Mouse (Mus musculus): ENCODE results near the gene Fkrp. TPM values are rescaled to one million over a fixed set of nuclear protein-coding genes. Genes with fewer than 3 reads are reported as not detected.

Fkrp gene
- polyA plus RNA-seq, 1 experiment from 2014 or later, result 25.6 TPM

DNA sequence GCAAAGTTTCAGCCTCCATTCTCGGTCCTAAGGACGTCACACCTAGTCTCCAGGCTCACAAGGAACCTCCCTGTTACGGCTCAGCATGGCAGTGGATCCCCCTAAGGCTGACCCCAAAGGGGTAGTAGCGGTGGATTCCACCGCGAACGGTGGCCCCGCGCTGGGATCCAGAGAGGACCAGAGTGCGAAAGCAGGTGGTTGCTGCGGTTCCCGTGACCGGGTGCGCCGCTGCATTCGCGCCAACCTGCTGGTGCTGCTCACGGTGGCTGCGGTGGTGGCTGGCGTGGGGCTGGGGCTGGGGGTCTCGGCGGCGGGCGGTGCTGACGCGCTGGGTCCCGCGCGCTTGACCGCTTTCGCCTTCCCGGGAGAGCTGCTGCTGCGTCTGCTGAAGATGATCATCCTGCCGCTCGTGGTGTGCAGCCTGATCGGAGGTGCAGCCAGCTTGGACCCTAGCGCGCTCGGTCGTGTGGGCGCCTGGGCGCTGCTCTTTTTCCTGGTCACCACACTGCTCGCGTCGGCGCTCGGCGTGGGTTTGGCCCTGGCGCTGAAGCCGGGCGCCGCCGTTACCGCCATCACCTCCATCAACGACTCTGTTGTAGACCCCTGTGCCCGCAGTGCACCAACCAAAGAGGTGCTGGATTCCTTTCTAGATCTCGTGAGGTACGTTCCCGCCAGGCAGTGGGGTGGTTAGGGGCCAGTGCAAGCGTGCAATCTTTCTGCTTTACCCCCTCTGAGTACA lies 34.5 kb downstream of the Fkrp start:
- Histone ChIP-seq H3K4me1 (ENCODE audit: control insufficient read depth, insufficient read depth, low read length) (peaks cover 17% of the 10 kb centered on the region), H3K36me3 (ENCODE audit: control insufficient read depth, insufficient read depth, low read length) (0 out of 2 replicates have a peak, but pooled peaks cover 2% of the 10 kb centered on the region), H3K4me3 (ENCODE audit: low read depth, low read length) (peak overlapping the region; percentile 71), H3K9me3 (replicated peaks; ENCODE audit: control insufficient read depth, low read length) (no peaks in the 10 kb centered on the region), H3K27ac (ENCODE audit: low read depth, low read length) (0 out of 2 replicates have a peak overlapping the region, but pooled peaks have one; percentile 16), H3K27me3 (ENCODE audit: control insufficient read depth, insufficient read depth, low read length) (no peaks in the 10 kb centered on the region), H3K4me2 (peak overlapping the region; percentile 99), H3K9ac (ENCODE audit: low read depth, low read length) (peak overlapping the region; percentile 76)
- ATAC-seq (replicated peaks; ENCODE audit: insufficient number of reproducible peaks, low FRiP score, low TSS enrichment), result no peak
- WGBS (ENCODE audit: insufficient replicate concordance), result under 1% methylated on average over 60 of the region's 60 CpGs

DNA sequence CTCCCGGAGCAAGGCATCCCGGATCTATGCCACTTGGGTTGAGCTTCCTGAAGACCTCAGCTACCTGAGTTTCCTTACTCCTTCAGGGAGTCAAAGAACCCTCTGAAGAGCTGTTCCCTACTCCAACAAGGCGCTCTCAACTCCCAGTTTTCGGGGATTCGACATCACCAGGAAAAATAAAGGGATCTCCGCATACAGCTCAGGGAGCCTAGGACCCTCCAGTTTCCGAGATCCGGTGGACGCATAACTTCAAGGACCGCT lies 35.0 kb downstream of the Fkrp start:
- Histone ChIP-seq H3K9ac (ENCODE audit: low read depth, low read length) (peak overlapping the region; percentile 76), H3K9me3 (replicated peaks; ENCODE audit: control insufficient read depth, low read length) (no peaks in the 10 kb centered on the region), H3K27me3 (ENCODE audit: control insufficient read depth, insufficient read depth, low read length) (no peaks in the 10 kb centered on the region), H3K27ac (ENCODE audit: low read depth, low read length) (0 out of 2 replicates have a peak overlapping the region, but pooled peaks have one; percentile 16), H3K4me1 (ENCODE audit: control insufficient read depth, insufficient read depth, low read length) (peaks cover 17% of the 10 kb centered on the region), H3K4me3 (ENCODE audit: low read depth, low read length) (peak overlapping the region; percentile 71), H3K4me2 (peak overlapping the region; percentile 99), H3K36me3 (ENCODE audit: control insufficient read depth, insufficient read depth, low read length) (no peaks in the 10 kb centered on the region)
- no peak for ATAC-seq (replicated peaks; ENCODE audit: insufficient number of reproducible peaks, low FRiP score, low TSS enrichment)
- under 1% methylated on average over 10 of the region's 10 CpGs for WGBS (ENCODE audit: insufficient replicate concordance)

DNA sequence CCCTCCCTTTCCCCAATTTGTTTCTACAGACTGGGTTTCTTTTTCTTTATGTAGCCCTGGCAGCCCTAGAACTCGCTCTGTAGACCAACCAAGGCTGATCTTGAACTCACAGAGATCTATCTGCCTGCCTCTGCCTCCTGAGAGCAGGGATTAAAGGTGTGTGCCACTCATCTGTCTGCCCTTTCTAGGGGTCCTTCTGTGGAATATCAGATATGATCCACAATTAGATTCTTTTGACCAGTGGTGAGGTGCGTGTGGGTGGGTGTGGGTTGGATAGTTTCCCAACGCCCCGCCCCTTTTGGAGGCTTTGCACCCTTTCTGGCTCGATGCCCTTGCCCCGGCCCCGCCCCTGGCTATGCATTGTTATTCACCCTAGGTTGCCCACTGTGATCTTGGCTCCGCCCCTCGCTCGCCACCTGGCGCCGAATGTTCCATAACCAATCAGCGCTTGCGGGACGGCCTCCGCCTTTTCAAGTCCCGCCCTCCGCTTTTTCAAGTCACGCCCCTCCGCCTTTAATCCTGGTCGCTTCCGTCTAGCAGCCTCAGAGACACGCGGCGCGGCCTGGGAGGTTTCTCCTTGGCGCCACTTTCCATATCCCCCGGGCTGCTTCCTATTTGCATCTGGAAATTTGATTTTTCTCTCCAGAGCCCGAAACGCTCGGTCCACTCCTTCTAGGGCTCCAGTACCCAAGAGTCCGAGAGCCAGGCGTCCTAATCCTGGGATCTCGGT lies 35.5 kb downstream of the Fkrp start, which contains the start of gene Slc1a5:
Gene Slc1a5 (plus strand): TSS at position 516 of the 730 bp plus-strand sequence.
- Histone ChIP-seq H3K36me3 (ENCODE audit: control insufficient read depth, insufficient read depth, low read length) (no peaks in the 10 kb centered on the region), H3K9ac (ENCODE audit: low read depth, low read length) (peak within 1 kb of the TSS; percentile 76), H3K27ac (ENCODE audit: low read depth, low read length) (0 out of 2 replicates have a peak within 1 kb of the TSS, but pooled peaks have one; percentile 16), H3K9me3 (replicated peaks; ENCODE audit: control insufficient read depth, low read length) (no peaks in the 10 kb centered on the region), H3K27me3 (ENCODE audit: control insufficient read depth, insufficient read depth, low read length) (no peaks in the 10 kb centered on the region), H3K4me3 (ENCODE audit: low read depth, low read length) (peak within 1 kb of the TSS; percentile 71), H3K4me1 (ENCODE audit: control insufficient read depth, insufficient read depth, low read length) (peaks cover 17% of the 10 kb centered on the region), H3K4me2 (peak within 1 kb of the TSS; percentile 99)
- WGBS (ENCODE audit: insufficient replicate concordance), result 3% methylated on average over 33 of the region's 34 CpGs
- peak; percentile 79 for ATAC-seq (replicated peaks; ENCODE audit: insufficient number of reproducible peaks, low FRiP score, low TSS enrichment)

DNA sequence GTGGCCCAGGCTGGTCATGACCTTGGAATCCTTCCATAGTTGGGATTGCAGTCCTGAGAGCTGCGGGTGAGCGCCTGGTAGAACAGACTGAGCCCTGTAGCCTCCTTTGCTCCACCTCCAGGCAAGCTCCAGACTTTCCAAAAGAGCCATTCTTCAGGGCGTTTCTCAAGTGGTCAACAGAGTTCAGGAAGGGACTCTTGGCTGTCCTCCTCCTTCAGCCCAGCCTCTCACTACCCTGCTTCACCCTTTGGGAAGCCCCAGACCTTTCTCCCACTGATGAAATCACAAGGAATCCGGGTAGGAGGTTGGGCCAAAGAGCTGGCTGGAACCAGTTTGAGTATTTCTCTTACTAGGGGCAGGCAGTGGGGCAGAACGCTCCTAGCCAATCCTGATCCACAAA lies 36.5 kb downstream of the Fkrp start:
- no peak overlapping the region for H3K27ac ChIP-seq (ENCODE audit: low read depth, low read length)
- H3K4me2 ChIP-seq, result no peak overlapping the region
- peaks cover 17% of the 10 kb centered on the region for H3K4me1 ChIP-seq (ENCODE audit: control insufficient read depth, insufficient read depth, low read length)
- no peak overlapping the region for H3K4me3 ChIP-seq (ENCODE audit: low read depth, low read length)
- no peaks in the 10 kb centered on the region for H3K27me3 ChIP-seq (ENCODE audit: control insufficient read depth, insufficient read depth, low read length)
- 54% methylated on average over 5 of the region's 5 CpGs for WGBS (ENCODE audit: insufficient replicate concordance)
- no peaks in the 10 kb centered on the region for H3K9me3 ChIP-seq (replicated peaks; ENCODE audit: control insufficient read depth, low read length)
- no peaks in the 10 kb centered on the region for H3K36me3 ChIP-seq (ENCODE audit: control insufficient read depth, insufficient read depth, low read length)
- no peak for ATAC-seq (replicated peaks; ENCODE audit: insufficient number of reproducible peaks, low FRiP score, low TSS enrichment)
- no peak overlapping the region for H3K9ac ChIP-seq (ENCODE audit: low read depth, low read length)

DNA sequence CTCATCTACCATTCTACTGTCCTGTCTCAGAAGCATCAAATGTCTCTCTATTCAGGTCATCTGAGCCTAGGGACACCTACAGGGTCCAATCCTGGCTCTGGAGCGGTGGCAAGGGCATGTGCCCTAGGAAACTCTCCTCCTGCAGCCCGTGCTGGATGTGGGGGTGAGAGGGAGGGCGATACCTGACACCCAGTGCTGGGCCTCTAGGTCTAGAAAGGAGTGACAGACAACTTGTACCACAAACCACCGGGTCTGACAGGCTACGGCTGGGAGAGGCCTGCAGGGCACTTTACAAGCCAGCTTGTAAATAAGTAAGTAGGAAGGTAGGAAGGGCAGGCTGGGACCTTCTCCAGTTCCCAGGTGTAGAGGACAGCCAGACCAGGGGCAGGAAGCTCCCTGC lies 40.6 kb downstream of the Fkrp start:
- ATAC-seq (replicated peaks; ENCODE audit: insufficient number of reproducible peaks, low FRiP score, low TSS enrichment), result no peak
- no peak overlapping the region for H3K4me3 ChIP-seq (ENCODE audit: low read depth, low read length)
- 0 out of 2 replicates have a peak, but pooled peaks cover 2% of the 10 kb centered on the region for H3K9me3 ChIP-seq (replicated peaks; ENCODE audit: control insufficient read depth, low read length)
- H3K9ac ChIP-seq (ENCODE audit: low read depth, low read length), result no peak overlapping the region
- H3K4me2 ChIP-seq, result no peak overlapping the region
- no peaks in the 10 kb centered on the region for H3K4me1 ChIP-seq (ENCODE audit: control insufficient read depth, insufficient read depth, low read length)
- WGBS (ENCODE audit: insufficient replicate concordance), result 53% methylated on average over 5 of the region's 5 CpGs
- H3K27me3 ChIP-seq (ENCODE audit: control insufficient read depth, insufficient read depth, low read length), result no peaks in the 10 kb centered on the region
- no peak overlapping the region for H3K27ac ChIP-seq (ENCODE audit: low read depth, low read length)
- no peaks in the 10 kb centered on the region for H3K36me3 ChIP-seq (ENCODE audit: control insufficient read depth, insufficient read depth, low read length)

DNA sequence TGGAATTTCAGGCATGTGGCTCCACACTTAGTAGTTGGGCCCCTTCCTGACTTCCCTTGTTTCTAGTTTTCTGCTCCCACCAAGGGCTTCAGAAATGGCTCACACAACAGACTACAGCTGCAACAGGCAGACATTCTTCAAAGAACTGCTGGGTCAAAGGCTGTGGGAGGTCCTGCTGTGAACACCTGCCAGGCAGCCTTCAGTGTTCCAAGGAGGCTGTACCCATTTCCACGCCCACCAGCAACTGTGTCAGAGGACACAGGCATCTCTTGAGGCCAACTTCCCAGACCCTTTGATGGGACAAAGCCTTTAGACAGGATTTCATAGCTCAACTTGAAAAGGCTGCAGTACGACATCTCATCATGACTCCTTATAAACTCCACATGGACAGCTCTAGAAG lies 50.1 kb downstream of the Fkrp start:
- 56% methylated on average over 2 of the region's 2 CpGs for WGBS (ENCODE audit: insufficient replicate concordance)
- no peak overlapping the region for H3K9ac ChIP-seq (ENCODE audit: low read depth, low read length)
- peaks cover 4% of the 10 kb centered on the region; the same call in 1 of the 2 replicates for H3K4me1 ChIP-seq (ENCODE audit: control insufficient read depth, insufficient read depth, low read length)
- no peaks in the 10 kb centered on the region for H3K36me3 ChIP-seq (ENCODE audit: control insufficient read depth, insufficient read depth, low read length)
- H3K27ac ChIP-seq (ENCODE audit: low read depth, low read length), result no peak overlapping the region
- H3K27me3 ChIP-seq (ENCODE audit: control insufficient read depth, insufficient read depth, low read length), result no peaks in the 10 kb centered on the region
- no peaks in the 10 kb centered on the region for H3K9me3 ChIP-seq (replicated peaks; ENCODE audit: control insufficient read depth, low read length)
- H3K4me2 ChIP-seq, result no peak overlapping the region
- no peak for ATAC-seq (replicated peaks; ENCODE audit: insufficient number of reproducible peaks, low FRiP score, low TSS enrichment)
- no peak overlapping the region for H3K4me3 ChIP-seq (ENCODE audit: low read depth, low read length)

DNA sequence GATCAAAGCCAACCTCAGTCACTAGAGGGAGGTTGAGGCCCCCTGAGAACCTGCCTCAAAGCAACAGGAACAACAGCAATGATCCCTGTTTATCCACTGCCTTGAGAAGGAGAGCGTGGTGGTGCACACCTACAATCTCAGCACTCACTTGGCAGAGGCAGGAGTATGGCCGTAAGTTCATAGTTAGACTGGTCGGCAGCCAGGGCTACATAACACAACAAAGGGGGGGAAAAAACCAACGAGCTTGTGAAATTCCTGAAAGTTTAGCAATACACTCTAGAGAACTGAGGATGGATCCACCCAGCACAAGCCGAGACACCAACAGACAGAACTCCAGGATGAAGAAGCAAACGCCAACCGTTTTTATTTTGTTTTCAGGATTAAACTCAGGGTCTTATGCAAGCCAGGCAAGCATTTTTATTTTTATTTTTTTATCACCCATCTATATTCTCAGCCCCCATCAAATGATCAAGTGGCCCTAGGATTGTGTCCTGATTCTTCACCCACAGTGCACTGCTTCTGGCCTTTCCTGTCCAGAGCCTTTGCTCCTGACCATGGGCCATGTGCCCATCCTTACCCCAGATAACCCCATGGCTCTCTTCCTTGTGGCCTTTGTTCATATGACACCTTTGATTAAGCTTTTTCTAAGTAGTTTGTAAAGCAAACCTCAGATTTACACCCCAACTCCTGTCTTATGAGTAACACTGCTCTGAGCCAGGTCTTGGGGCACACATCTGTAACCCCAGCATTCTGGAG lies 52.9 kb downstream of the Fkrp start:
- peaks cover 11% of the 10 kb centered on the region; the same call in 1 of the 2 replicates for H3K4me1 ChIP-seq (ENCODE audit: control insufficient read depth, insufficient read depth, low read length)
- no peak overlapping the region for H3K9ac ChIP-seq (ENCODE audit: low read depth, low read length)
- H3K36me3 ChIP-seq (ENCODE audit: control insufficient read depth, insufficient read depth, low read length), result no peaks in the 10 kb centered on the region
- no peak overlapping the region for H3K27ac ChIP-seq (ENCODE audit: low read depth, low read length)
- no peak overlapping the region for H3K4me2 ChIP-seq
- H3K27me3 ChIP-seq (ENCODE audit: control insufficient read depth, insufficient read depth, low read length), result no peaks in the 10 kb centered on the region
- no peak overlapping the region for H3K4me3 ChIP-seq (ENCODE audit: low read depth, low read length)
- H3K9me3 ChIP-seq (replicated peaks; ENCODE audit: control insufficient read depth, low read length), result no peaks in the 10 kb centered on the region
- WGBS (ENCODE audit: insufficient replicate concordance), result 82% methylated on average over 7 of the region's 7 CpGs
- no peak for ATAC-seq (replicated peaks; ENCODE audit: insufficient number of reproducible peaks, low FRiP score, low TSS enrichment)

DNA sequence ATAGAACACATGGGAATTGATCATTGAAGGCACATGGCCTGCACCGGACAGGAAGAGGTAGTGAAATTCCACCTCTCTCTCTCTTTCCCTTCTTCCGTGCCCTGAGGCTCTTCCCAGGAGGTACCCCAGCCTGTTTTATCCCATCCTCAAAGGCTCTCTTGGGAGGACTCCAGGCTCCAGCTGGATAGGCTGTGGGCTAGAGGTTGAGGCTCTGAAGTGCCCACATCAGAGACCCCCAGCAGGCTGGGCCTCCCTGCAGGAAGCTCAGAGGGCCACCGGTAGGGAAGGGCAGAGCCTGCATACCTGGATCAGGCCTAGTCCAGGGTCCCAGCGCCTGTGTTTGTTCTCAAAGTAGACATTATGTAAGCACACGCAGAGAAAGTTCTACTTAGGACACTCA lies 54.9 kb downstream of the Fkrp start:
- 50% methylated on average over 5 of the region's 5 CpGs for WGBS (ENCODE audit: insufficient replicate concordance)
- Histone ChIP-seq H3K9ac (ENCODE audit: low read depth, low read length) (no peak overlapping the region), H3K27ac (ENCODE audit: low read depth, low read length) (no peak overlapping the region), H3K4me2 (no peak overlapping the region), H3K27me3 (ENCODE audit: control insufficient read depth, insufficient read depth, low read length) (no peaks in the 10 kb centered on the region), H3K4me3 (ENCODE audit: low read depth, low read length) (no peak overlapping the region), H3K9me3 (replicated peaks; ENCODE audit: control insufficient read depth, low read length) (no peaks in the 10 kb centered on the region), H3K4me1 (ENCODE audit: control insufficient read depth, insufficient read depth, low read length) (peaks cover 11% of the 10 kb centered on the region; the same call in 1 of the 2 replicates), H3K36me3 (ENCODE audit: control insufficient read depth, insufficient read depth, low read length) (no peaks in the 10 kb centered on the region)
- ATAC-seq (replicated peaks; ENCODE audit: insufficient number of reproducible peaks, low FRiP score, low TSS enrichment), result no peak

Data from heart, embryonic 11.5 days (tissue).